Mouse (Mus musculus) embryo, embryonic 10 days (tissue): ENCODE data around the gene Ccdc65.
"Not testable (repeated sequence)": the region's sequence is repeated elsewhere in the genome, so short reads cannot be mapped to it uniquely, and the experiment has no call there.

Experiments
- DNase-seq: peaks from one replicate; pipeline ENCODE4 v3.0.0-alpha.2; 2015; ENCODE audit warnings: low spot score

The Ccdc65 gene

DNA sequence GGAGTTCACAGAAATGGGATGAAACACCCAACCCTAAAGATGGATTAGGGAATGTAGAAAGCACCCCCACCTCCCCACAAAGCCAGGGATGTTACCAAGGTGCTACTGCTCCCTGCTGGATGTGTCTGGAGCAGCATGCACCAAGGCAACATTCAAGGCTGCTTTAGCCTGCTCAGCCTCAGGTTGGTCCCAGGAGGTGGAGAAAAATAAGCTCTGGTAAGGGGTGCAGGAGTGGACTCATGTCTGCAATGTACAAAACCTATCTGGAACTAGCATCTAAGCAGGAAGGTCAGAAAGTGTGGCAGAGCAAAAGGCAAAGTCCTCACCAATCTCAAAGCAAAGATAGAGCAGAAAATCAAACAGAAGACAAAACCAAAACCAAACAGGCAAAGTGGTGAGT, 29.9 kb downstream of the Ccdc65 start:
- no peak for DNase-seq

DNA sequence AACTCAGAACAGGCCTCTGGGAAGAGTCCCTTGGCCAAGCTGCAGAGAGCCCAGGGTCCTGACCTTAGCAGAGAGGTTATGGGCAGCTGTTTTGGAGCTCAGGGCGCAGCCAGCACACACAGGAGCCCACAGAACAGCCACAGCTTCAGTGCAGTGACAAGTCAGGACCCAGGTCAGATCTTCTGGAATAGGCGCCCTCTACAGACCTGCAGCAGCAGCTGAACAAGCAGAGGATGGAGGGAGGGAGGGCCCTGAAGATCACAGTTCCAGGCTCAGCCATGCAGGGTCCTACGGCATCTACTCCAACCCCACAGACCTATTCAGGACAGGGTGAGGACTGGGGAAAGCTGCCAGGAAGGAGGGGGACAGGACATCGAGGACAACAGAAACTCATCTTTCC, 30.8 kb downstream of the Ccdc65 start:
- no peak for DNase-seq

DNA sequence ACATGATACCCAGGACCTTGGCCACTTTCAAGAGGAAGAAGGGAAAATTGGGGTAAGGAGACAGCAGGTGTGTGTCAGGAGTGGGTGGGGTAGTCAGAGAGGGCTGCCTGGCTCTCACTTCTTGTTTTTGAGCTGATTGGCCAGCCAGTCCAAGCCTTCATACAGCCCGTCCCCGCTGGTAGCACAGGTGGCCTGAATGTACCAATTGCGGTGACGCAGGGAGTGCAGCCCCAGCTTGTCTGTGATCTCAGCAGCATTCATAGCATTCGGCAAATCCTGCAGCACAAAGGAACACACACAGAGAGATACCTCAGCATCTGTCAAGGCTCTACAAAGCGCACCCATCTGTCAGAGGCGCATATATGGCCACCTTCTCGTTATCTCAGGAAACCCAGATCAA, 32.2 kb downstream of the Ccdc65 start:
- no peak for DNase-seq

DNA sequence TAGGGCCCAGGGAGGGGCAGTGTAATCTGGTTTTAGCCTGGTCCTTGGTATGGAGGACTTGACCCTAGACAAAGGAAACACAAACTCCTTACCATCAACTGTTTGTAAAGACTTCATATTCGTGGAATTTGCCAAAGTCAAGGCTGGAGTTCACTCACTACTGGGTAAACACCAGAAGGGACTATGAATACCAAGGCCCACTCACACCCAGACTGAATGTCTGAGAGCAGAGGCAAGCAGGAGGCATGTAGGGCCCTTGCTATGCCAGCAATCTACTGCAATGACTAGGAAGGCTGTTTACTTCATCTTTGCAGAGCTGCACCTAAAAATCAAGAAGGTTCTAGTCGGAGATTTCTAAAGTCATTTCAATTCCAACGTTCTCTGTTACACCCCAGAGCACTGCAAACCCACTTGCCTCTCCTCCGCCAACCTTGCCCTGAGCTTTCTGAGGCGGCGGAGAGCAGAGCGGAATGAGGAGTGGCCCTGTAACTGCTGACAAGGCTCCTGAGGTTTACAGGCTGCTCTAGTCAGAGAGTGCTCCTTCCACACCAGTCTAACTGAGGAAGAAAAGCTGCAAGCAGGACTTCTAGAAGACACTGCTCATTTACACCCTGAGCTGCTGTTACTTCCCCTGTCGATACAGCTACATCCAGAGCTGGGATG, 34.9 kb downstream of the Ccdc65 start:
- no peak for DNase-seq

DNA sequence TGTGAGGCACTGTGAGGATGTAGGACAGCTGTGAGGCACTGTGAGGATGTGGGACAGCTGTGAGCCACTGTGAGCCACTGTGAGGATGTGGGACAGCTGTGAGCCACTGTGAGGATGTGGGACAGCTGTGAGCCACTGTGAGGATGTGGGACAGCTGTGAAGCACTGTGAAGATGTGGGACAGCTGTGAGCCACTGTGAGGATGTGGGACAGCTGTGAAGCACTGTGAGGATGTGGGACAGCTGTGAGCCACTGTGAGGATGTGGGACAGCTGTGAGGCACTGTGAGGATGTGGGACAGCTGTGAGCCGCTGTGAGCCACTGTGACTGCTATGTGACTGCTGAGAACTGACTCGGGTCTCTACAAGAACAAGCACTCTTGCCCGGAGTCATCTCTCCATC, 35.9 kb downstream of the Ccdc65 start:
- not testable (repeated sequence) for DNase-seq

DNA sequence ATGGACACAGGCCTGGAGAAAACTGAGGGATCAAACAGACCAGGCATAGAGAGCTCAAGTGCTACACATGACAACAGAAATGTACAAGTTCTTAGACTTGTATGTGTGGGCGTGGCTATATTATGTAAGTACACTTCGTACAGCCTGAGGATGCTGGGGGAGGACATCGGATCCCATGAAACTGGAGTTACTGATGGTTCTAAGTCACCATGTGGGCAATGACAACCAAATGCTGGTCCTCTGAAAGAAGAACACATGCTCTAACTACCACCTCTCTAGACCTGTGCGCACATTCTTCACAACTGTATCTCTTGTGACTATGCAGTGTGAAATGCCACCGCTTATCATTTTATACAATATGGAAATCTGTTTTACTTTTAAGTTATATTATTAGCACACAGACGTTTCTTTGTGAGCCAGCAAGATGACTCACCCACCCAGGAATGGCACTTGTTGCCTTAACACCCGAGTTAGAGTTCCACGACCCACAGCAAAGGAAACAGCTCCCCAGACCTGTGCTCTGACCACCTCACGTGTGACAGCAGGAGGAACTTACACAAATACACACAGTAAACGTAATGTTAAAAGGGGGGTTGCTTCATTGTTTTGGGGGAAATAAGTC, 38.4 kb downstream of the Ccdc65 start:
- no peak for DNase-seq

DNA sequence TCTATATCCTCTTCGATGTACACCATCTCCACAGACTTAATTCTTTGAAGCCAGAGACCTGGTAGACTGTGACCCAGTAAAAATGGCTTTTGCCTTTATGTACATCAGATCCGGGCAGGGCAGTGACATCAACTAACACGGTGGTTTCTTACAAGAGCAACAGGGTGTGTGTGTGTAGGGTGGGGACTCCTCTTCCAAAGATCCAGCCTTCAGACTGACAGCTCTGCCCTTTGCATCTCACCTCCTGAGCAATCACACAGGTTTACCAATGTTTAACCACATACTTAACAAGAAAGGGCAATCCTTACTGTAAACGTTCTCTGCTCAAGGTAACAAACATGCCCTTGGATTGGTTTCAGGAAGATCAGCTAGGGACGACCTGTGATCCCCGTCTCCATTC, 39.3 kb downstream of the Ccdc65 start:
- DNase-seq, result no peak

- no peak for DNase-seq
Measured at GRCm38 (mm10) chr15:98749093-98749492, 41.1 kb downstream of the Ccdc65 start.

DNA sequence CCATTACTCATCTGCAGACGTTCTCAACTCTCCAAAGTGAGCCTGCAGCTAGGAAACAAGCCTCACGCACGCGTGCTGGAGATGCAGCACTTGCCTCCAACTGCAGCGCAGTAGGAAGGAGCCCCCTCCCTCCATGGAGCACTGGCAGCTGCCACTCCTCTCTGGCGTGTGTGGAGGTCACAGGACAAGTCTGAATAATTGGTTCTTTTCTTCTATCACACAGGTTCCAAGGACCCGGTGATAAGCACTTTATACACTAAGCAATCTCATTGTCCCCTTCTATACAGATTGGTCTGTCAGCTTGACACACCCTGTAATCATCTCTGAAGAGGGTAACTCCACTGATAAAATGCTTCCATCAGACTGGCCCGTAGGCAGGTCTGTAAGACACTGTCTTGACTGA, 45.0 kb downstream of the Ccdc65 start:
- no peak for DNase-seq

DNA sequence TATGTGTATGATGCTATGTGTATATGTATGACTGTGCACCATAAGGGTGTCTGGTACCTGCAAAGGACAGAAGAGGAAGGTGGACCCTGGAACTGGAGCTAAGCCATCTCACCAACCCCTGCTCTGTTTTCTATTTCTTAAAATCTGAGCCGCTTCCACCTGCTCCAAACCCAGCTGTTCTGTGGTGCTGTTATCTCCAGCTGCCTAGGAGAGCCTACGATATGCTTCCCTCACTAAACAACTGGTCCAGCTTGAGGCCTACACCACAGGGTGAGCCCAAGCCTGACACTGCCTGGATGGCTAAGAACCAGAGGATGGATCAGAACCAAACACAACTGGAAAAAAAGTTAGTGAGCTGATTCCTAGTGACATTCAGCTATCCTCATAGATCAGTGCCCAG, 46.1 kb downstream of the Ccdc65 start:
- DNase-seq, result no peak

DNA sequence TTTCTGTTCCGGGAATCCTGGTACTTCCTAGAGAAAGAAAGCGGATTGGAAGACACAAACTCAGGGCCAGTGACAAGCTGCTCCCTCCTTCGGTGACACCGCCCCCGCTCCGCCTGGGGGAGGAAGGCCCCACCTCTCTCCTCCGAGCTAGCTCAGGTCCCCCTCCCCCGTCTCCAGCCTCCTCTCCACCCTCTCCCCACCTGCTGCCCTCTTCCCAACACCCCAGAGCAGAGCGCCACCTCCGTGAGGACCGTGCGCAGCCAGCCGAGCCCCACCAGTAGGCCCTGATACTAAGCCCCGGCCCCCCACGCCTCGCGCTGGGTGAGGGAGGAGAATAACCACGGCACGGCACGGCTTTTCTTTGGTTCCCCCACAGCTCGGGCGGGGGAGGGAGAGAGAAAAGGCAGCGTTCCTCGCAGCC, 54.2 kb downstream of the Ccdc65 start:
- DNase-seq, result peak; percentile 86

DNA sequence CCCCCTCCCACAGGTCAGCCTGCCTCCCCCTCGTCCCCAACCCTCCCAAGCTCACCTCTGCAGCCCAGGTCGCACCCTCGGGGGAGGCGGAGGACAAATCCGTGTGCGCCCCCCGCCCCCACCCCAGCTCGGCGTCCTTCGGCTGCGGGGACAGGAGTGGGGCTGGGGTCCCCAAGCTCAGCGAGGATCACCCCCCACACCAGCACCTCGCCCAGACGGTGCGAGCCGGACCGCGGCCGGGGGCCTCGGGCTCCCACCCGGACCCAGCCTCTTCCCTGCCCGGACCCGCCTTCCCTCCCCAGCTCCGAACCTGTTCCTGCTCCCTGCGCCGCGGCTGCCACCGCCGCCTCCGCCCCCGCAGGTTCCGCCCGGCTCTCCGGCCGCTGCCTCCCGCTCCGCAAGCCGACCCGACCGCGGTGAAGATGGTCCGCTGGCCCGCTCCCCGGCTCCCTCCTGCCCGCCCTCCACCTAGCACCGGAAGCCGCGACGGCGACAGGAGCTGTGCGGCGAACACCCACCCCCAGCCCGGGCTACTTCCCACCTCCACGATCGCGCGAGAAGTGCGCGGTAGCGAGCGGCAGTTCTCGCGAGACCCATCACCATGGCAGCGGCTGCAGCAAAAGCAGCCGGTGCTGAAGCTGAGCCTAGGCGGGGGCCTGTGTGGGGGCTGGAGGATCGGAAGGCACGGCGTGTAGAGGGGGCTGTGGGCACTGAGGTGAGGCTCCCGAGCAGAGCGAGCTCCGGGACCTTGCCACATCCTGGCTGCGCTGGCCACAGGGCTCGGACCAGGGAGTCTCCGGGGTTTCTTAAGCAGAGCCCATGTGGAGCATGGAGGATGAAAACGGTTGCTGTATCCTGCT, 54.9 kb downstream of the Ccdc65 start, which contains the start of gene Arf3:
TSS of gene Arf3 (minus strand) at position 545 of the 860 bp plus-strand sequence.
- peak; percentile 98 for DNase-seq

- DNase-seq, result no peak
Measured at GRCm38 (mm10) chr15:98765929-98766328, 57.9 kb downstream of the Ccdc65 start.

- DNase-seq, result no peak
Measured at GRCm38 (mm10) chr15:98768259-98768658, 60.3 kb downstream of the Ccdc65 start.

DNA sequence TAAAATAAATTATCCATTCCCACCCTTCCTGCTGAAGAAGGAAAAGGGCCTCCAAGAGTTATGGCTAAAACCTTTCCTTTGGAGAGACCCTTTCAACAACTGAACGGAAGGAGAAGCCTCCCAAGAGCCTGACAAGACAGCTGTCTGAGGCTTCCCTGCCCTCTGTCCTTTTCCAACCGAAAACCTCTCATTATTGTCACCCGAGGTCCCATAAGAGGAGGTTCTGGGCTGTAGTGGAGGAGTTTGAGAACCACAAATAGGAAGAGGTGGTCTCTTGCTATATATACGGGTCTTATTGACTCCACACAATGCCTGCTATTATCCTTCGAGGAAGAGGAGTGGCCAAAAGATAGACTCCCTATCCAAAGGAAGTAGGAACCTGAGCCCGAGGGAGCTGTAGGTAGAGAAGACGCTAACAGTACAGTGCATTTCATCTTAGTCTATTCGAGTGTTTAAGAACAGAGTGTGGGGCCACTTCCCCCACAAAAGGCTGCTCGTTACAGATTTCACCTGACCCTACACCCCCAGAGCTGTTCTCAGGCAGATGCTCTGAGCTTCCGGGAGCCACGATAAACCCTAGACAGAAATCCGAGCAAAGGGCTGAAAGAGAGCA, 63.9 kb downstream of the Ccdc65 start:
- no peak for DNase-seq

GRCm38 (mm10) chr15:98772511-98773211, 64.7 kb downstream of the Ccdc65 start:
- DNase-seq, result peak; percentile 57
